Mouse (Mus musculus) ES-Bruce4 (cell line): ENCODE measurements around the gene Prtg.

Source experiments
- CTCF ChIP-seq: IDR thresholded peaks from one replicate; pipeline ENCODE4 v1.8.1; 2011; ENCODE audit warnings: low read depth, low read length
- EP300 ChIP-seq: IDR thresholded peaks from 2 replicates; pipeline ENCODE4 v1.6.1; 2011; ENCODE audit warnings: low read depth, low read length; ENCODE audit not compliant: insufficient read depth

DNA sequence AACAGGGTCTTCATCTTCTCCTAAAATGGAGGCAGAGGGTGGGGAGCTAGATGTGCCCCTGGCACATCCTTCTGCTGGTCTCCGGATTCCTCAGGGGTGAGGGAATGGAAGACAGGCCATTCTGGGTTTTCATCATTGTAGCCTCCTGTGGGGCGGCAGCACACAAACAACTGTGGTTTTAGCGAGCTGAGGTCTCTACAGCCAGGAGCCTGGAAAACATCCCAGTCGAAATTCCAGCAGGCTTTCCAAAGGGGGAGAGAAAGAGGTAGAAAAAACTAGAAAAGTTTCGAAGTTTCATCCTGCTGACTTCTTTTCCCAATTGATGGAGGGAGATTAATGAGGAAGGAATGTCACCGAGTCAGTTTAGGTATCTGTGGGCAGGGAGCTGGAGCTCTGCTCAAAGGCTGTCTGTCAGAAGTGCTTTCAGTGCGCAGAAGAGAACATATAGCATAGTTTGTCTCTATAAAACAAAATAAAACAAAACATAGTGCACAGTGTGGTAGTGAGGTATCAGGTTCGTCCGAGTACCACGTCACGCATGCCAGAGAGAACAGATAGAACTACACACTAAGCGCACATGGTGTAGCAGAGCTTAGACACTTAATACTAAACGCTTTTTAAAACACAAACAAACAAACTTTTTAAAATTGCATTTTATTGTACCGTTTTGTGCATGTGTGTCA is 16.0 kb upstream of the Prtg start:
- no peak for TF ChIP-seq CTCF
- no peak for TF ChIP-seq EP300
